Mouse (Mus musculus) adrenal gland, adult 10 weeks (tissue): ENCODE results near the gene Vtcn1. TPM values are rescaled to one million over a fixed set of nuclear protein-coding genes. Genes with fewer than 3 reads are reported as not detected.

Experiments used
- polyA plus RNA-seq: library from polyadenylated mRNA; stranded (reverse); fragments of 350-450 nt; fragmentation: Illumina TruSeq; extraction: RNeasy Lipid Tissue Mini Kit (QIAGEN cat#74804); gene quantifications from one replicate; pipeline ENCODE4 v1.2.3, GENCODE M21; 2014; ENCODE audit warnings: low read depth, low replicate concordance

The Vtcn1 gene
- not detected for polyA plus RNA-seq

DNA sequence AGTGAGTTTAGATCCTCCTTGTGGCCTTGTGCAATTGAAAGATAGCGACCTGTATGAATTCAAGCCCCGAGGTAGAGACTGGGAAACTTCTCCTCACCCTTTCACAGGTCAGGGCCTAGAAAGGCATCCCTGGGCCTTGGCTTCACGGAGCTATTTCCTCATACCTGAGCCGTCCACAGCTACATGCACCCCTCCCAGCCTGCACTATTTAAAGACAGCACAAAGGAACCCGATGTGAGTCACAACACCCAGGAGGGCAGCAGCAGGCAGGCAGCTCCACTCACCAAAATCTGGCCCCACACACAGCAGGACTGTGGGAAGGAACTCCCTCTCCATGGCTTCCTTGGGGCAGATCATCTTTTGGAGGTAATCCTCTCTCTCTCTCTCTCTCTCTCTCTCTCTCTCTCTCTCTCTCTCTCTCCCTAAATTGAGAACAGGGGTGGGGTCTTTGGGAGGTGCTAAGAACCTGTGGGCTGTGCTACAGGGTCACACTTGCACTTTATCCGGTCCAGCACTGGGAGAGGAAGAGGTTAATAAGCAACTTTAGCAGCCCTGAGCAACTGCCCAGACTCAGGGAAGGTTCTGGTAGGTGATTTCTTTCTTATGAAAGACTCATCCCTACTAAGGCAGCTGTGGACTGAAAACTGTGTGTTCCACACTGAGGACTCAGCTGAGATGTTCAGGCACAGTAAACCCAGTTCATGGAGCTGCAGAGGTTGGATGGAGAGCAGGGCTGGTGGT, at the start of gene Vtcn1:
Gene Vtcn1 (plus strand): TSS at position 235 of the 741 bp plus-strand sequence.

DNA sequence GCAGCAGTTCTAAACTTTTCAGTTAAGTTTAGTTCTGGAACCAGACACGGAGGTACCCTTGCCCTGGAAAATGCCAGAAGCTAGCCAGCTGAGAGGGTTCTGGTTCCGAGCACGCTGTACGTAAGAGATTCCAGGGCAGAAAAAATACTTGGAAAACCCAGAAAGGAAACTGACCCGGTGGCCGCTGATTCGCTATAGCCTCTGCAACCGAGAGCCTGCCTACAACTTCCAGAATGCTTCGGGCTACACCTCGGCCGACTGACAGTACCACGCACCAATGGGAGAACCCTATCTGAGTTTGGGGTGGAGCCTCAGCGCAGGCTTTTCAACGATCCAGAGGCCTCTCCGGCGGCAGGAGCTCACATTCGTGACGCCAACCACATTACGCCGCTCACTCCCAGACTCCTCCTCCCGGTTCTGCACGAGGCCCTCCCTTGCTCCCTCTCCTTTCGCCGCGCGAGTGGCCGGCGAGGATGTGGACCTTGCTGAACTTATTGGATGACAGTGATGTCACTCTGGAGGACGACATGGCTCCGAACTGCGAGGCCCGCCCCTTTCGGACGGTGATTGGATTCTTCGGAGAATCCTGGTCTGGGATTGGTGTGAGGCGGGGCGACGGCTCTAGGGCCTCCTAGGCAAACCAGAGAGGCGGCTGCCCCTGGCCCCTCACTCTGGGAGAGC, 96.7 kb downstream of the Vtcn1 start, which contains the start of gene Trim45:
Gene Trim45 (plus strand): TSS at position 378 of the 681 bp plus-strand sequence.

Other genes starting within 250 kb of the Vtcn1 start
- gene Man1a2, start 140.0 kb upstream of the Vtcn1 start, polyA plus RNA-seq: 103 TPM
- gene Trim45, start 96.7 kb downstream of the Vtcn1 start, polyA plus RNA-seq: 0.23 TPM
- 6.6 TPM for gene Ttf2, start 144.2 kb downstream of the Vtcn1 start, polyA plus RNA-seq
- gene Cd101, start 204.1 kb downstream of the Vtcn1 start, polyA plus RNA-seq: not detected